Mouse (Mus musculus) layer of hippocampus, adult 9-10 months (tissue): Measurements from ENCODE around the gene Npnt.

Source experiments
- DNase-seq: peaks from one replicate; pipeline ENCODE4 v3.0.0; 2022; ENCODE audit warnings: low spot score

Npnt gene

DNA sequence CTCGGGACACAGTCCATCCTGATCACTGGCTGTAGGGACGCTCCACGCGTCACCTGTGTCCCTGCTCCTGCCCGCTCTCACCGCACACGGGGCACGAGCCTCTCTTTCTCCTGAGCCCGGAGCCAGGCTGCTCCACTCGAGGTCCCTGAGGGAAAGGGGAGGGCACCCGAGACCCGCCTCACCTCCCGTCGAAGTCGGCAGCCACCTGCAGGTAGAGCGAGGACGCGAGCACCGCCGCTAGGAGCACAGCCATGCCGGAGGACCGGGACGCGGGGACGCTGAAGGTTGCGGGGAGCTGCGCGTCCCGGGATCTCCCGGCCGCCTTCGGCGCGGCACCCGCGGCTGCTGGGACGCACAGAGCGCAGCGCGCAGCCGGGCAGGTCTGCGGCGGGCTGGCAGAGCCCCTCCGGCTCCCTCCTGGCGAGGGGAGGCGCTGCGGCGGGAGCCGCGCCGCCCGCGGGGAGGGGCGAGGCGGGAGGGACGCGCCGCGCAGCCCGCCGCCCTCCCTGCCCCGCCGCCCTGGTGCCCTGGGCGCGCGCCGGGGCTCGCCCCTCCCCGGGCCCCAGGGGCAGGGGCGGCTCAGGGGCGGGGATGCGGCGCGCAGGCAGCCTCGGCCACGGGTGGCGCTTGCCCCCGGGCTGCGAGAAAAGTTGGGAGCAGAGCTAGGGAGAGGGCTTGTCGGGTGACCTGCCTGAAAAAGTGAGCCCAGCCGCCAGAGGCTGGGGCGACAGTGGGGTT is at the start of gene Npnt:
Gene Npnt, minus strand, starts transcription at position 501 of the 738 bp plus-strand sequence.
- no peak for DNase-seq

GRCm38 (mm10) chr3:132996299-132996698 is 46.2 kb upstream of the Npnt start:
- DNase-seq, result no peak

- no peak for DNase-seq
Observed at GRCm38 (mm10) chr3:132995904-132996267, 45.8 kb upstream of the Npnt start.

- DNase-seq, result no peak
Observed at GRCm38 (mm10) chr3:132995172-132995903, 45.2 kb upstream of the Npnt start.

DNA sequence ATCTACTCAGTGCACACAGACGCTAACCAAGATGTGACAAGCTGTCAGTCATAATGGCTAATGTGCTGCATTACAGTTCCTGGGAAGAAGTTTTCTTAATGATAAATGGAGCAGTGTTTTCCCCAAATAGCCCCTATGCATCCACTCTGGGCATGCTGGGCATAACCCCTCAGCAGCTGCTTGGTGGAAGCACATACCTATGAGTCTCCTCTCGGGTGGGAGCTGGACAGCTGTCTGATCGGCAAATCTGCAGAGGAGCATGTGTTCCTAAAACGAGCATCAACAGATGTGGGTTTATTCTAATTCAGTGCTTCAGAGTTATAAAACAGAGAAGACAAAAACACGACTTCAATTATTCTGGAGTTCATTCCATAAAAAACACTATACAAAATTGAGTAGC is 36.1 kb upstream of the Npnt start:
- DNase-seq, result no peak

DNA sequence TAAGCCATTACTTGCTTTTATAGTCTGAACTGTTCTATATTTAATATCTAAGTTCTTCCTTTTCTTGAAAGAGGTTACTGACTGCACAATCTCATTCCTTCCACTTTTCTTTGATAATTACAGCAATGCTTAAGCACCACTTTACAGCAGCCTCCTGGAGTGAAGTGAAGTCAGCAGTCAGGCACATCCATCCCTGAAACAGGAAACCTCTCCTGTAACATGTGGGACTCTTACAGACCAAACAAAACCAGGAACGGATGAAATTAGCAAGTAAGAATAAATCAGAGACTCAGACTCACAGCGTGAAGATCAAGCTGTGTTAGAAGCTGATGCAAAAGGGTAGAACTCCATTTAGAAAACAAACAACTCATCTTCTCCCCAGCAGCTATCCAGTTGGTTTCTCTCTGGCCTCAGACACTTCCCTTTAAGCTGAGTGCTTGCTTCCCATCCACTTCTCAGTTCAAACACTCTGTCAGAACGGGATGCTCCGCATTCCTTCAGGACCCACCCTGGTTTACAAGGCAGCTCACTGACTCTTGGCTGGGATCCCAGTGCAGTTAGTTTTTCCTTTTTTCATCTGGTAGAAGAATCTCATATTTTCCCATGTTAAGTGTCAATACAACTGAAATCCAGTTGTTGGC is 33.9 kb upstream of the Npnt start:
- DNase-seq, result no peak

DNA sequence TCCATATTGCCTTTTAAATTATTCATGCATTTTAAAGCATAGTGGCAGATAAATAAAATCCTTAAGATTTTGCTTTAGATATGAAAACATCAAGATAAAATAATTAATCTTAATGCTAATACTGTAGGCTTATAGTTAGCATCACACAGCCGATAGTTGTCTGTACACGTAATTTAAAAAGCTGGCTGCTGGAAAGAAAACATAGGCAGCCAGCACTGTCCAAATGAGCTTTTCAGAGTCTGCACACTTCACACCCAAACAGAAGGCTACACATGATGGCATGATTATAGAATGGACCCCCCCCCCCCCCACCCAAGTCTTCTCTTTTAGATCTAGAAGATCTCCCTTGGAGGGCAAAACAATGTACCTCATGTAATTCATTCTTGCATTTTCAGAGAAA is 31.9 kb upstream of the Npnt start:
- no peak for DNase-seq

DNA sequence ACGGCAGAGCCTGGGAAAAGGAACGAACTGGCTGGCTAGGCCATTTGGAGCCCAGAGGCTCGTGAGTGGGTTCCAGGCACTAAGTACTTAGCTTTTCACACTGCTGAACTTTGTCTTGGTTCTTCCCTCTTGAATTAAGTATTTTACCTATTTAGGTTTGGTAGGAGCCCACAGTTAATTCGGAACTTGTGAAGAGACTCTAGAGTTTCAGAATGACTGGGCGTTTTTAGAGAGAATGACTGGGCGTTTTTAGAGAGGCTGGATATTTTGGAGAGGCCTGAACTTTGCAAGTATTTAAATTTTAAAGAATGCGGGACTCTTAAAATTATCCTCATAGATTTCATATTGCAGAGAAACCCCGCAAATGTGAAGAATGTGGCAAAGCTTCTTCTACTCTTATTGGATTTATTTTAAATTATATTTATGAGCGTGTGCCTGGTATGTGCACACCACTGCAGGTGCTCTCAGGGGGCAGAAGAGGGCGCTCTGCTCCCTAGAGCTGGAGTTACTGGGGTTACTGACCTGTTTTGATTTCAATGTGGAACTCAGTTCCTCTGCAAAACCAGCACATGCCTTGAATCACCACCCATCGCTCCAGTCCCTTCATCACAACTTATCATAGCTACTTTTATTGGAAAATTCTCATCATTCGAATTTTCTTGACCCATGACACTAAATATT is 29.8 kb upstream of the Npnt start:
- DNase-seq, result no peak

- no peak for DNase-seq
Observed at GRCm38 (mm10) chr3:132966255-132966654, 16.2 kb upstream of the Npnt start.

DNA sequence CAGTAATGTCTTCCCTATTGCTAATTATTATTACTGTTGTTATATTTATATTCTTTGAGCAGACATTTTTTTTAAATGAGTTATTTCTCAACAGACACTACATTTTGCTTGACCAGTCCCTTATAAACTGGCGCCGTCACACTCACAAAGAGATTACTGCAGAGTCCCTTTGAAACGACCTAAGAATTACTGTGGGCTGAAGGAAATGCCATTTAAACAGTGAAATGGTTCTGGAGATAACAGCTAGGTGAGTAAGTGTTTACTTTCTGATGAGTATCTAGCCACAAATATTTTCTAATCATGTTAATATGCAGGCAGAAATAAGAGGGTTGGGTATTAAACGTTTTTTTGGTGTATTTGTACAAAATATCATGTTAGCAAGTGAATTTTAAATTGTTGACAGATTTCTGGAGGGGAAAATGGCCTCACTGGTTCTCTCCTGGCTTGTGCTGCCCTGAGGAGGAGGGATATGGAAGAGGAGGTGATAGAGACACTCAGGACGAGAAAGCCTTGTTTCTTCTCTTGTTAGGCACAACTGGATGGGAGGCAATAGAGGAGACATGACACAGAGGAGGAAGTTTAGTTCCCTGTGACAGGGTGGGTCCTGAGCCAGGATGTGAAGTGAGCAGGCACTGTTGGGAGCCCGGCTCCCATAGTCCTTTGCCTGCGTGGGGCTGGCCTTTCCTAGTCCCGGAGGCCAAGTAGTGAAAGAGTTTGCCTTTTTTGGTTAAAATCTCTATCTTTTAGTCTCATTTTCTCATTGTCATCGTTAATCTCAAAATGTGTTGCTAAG is 14.8 kb upstream of the Npnt start:
- DNase-seq, result no peak

DNA sequence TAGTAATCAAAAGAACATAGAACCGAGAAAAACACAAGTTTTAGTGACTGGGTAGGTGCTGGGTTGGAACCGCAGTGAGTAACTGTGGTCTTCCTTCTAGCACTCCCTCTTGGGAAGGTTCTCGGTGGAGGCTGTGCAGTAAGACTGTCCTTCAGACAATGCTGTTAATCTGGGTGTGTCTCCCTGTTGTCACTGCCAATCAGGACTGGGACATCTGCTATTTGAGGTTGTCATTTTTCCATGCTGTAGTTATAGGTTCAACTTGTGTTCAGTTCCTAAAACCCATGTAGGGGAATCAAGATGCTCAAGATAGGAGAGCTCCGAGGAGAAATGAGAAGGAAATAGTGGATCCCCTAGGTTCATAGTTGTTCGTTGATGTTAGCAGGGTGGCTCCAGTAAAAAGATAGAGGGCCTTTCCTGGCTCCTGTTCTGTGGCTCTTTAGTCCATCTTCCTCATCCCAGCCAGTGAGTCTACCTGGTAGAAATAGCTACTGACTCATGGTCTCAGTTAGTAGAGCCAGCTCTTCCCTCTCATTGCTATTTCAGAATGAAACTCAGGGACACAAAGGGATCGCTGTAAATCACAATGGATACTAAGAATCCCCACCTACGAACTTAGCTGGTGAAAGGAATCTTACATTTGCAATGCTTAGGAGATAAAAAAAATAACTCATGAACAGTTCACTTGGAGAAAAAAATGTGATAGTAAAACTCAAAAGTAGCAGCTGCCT is 12.7 kb upstream of the Npnt start:
- DNase-seq, result no peak

GRCm38 (mm10) chr3:132950529-132950880 is 414 bp upstream of the Npnt start:
- no peak for DNase-seq

DNA sequence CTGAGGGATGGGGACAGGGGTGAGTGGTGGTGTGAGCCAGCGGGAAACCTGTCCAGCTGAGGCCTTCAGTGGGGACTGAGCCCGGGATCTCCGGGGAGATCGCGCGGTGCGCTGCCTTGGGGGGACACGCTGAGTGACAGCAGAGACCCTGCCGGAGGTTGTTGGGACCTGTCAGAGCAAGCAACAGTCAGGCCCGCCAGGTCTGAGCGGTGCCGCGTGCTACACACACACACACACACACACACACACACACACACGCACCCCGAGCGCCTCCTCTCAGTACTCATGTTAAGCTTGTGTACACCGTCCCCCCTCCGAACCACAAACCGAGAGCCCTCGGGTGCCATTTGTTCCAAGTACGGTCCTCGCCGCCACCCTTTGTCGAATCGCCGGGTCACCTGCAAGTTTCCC is 706 bp downstream of the Npnt start:
- DNase-seq, result no peak

- DNase-seq, result no peak
Observed at GRCm38 (mm10) chr3:132948298-132948795, 1.7 kb downstream of the Npnt start.

DNA sequence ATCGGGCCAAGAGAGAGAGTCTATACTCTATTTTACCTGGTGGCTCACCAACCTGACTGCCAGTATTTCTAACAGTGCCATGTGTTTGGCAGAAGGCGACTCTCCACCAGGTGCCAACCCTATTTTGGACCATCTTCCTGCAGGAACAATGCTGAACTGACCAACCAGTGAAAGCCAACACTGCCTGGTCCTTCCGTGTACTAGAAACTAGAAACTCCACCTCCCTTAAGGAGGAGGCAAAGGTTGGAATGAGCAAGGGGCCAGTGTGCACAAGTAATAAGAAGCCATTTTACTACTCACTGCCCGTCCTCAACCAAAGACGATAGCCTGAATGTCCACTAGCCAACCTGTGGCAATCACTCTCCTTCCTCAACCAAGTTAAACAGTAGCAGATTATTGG is 4.0 kb downstream of the Npnt start:
- DNase-seq, result no peak

DNA sequence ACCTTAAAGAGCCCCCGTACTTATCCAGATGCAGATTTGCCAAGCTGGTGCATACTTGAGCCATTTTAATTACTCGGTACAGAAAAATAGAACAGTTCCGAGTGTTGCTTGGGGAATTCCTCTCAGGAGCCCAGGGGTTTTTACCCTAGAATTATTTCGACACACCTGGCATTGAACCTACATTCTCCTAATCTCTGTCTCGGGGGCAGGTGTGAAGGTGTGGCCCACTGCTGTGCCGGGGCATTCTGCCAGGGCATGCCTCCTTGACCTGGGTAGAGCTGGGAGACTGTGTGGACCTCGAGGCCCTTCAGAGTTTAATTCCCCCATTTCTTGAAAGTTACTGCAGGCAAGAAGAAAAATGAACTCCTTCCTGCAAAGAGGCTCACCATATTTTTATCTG is 4.4 kb downstream of the Npnt start:
- no peak for DNase-seq

DNA sequence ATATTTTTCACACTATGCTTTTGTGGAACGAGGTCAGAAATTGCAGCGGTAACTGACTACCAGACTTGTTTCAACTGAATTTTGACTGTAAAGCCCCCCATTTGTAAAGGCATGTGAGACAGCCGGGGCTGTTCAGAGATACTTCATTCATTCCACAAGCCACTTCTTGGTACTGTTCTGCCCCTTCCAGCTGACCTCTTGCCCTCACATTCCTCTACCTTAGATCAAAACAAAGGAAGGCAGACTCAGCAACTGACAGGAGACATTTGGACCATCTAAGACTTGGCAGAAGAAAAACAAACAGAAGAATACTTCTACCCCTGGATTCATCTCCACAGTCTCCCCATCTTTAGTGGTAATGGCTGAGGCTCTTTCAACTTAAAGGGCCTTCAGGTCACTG is 5.5 kb downstream of the Npnt start:
- DNase-seq, result no peak

- no peak for DNase-seq
Observed at GRCm38 (mm10) chr3:132944193-132944592, 5.9 kb downstream of the Npnt start.

DNA sequence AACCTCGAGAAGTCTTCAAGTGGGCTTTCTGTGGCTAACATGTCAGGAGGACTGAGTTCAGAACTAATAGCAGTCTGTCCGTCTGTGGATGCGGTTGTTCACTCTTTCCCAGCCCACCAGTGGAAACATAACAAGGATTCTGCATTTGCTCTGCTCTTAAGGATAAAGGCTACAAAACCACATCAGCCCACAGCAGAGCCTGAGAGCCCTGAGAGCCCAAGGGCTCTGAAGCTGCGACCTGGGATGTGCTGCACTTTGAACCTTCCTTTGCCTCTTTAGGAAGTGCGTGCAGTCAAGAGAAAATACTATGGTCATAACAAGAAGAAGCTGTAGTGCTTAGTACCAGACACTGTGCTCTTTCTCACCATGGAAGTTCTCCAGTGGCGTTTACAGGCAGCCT is 7.3 kb downstream of the Npnt start:
- no peak for DNase-seq

DNA sequence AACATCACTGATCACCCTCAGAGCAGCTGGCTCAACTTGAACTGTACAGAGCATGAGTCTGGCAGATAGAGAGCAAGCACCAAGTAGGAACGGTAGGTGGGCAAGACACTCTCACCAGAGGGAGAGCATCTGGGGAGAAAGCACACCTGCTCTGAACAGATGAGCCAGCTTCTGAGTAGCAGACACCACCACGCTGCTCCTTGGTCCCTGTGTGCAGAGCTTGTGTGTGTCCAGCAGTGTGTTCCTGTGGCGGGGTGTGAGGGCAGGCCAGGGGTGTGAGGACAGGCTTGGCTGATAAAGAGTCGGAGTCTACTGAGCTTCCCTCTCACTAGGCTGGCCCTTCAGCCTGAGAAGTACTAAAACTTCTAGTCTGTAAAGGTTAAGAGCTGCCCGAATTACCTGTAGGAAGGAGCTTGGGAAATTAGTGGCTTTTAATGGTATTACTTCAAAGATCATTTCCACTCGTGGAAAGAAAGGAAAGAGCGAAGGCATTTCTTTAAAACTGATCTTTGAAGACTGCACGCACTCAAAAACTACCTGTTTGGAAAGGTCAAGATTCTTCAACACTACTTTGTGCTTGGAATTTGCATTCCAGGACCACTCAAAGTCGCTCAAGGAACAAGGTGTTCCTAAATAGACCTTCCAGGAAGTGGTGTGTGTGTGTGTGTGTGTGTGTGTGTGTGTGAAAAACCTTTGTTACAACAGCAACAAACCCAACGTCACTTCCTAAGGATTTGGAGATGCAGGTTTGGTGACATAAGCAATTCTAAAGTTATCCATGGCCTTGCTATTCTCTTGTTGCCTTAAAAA is 9.7 kb downstream of the Npnt start:
- no peak for DNase-seq
